Mouse (Mus musculus): ENCODE measurements at regions not wholly inside any gene's neighbourhood (a gene's known extent, or its start where the extent isn't known, plus 50 kb on each side); places are given as distances from the start of the nearest gene placed in this dataset.

DNA sequence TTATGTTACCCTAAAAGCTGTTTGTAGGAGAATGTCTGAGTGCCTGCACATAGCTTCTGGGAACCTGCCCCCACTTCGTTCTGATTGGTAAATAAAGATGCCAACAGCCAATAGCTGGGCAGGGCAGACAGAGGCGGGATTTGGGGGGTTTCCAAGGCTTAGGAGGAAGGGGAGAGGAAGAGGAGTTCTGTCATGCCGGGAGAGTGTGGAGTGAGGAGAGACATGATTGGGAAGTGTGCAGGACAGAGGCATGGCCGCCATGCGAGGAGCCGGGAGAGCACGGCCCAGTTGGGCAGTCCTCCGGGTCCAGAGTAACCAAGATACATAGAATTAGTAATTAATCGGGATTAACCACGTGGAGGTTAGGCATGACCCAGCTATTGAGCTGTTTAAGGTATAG, 202.7 kb upstream of the Irx3 start:
- peak; percentile 78 for DNase-seq (ENCODE audit: low read depth, low spot score)

DNA sequence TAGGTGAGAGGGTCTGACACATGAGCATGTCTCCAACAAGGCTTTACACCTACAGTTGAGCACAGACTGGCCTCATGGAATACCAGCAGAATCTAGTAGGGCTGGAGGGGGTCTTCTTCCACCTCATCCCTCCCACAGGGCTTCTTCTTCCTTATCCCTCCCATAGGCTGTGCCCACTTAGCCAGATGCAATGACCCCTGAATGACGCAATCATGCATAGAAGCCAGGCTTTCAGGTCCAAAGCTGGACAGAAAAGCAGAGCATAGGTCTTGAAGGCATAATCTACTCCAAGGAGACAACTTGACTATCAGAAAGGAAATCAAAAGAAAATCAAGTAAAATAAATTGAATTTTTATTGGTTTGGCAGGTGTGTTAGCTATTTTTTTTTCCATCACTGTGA, 198.5 kb upstream of the Irx3 start:
- no peak for DNase-seq (ENCODE audit: low read depth, low spot score)

DNA sequence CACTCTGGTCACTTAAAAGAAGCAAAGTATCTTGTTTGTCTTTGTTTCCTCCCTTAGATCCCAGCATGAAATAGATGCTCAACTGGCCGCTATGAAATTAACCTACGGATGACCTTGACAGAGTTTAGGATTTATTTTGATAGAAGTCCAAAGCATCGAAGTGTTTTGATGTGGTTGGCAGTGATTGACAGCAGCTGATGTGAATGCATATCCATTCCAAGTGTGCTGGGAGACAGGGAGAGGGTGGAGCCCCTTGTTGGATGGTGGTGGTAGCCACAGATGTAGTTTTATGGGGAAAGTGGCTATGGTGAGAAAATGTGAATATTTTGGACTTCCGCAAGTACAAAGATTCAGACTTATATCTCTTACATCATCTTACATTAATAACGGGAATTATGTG, 197.8 kb upstream of the Irx3 start:
- no peak for DNase-seq (ENCODE audit: low read depth, low spot score)

DNA sequence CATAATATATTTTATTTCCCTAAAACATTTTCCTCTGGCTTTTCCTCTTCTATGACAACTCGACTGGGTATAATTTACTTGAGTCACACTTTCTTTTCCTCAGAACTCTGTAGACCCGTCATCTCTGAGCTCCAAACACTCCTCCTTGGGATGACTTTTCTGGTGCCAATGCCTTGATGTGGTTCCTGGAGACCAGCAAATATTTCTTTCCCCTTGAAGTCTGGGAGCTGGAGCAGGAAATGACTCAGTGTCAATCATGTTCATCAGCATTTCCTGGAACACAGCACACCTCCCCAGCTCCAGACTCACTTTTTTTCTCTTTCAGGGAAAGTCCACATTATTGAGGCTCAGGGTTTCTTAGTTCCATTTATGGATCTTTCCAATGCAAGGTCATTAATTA, 197.3 kb upstream of the Irx3 start:
- DNase-seq (ENCODE audit: low read depth, low spot score): no peak

DNA sequence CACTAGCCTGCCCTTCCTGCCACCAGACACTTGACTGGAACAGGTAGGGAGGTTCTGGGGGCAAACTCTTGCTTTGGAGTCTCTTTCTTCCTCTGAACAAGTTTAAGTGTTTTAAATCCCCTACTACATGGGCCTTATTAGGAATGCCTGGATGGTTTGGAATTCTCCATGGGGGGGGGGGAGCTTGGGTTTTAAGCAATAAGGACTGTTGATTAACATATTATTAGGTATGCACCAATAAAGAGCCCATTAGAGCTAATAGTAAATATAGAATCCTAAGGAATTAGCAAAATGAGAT, 196.0 kb upstream of the Irx3 start:
- no peak for DNase-seq (ENCODE audit: low read depth, low spot score)

DNA sequence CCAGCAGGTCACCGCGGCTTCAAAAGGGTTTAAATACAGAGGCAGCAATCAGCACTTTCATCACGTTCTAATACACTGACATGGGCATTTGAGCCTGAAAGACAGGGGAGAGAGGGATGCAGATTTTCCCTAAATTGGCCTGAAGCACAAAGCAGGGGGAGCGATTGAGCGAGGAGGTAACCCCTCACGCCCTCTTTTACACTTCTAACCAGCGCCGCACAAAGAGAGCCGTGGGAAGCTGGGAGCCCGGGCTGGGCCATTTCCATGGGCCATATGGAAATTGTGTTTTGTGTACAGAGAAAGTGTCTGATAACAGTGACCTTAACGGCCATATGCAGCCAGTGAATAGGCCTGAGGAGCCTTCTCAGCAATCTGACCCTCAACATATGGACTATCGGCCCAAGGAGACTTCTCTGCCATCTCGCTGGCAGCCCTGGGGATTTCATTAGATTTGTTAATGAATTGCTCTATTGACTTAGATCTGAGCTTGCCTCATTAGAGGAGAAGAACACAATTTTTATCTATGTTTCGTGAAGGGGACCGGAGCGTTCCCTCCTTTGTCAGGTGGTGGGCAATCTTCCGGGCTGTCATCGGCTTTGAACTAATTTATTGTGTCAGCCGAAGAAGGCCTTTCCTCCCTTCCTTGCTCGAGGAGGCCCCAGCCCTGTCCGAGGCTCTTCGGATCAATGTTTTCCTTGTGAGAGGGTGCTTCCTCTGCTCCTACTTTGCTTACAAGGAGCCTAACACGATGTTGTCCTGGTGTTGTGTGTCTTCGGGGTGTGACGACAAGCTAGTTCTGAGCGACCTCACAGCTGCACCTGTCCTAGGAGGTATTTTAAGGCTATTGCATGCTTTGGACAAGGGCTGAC, 195.4 kb upstream of the Irx3 start:
- no peak for DNase-seq (ENCODE audit: low read depth, low spot score)

DNA sequence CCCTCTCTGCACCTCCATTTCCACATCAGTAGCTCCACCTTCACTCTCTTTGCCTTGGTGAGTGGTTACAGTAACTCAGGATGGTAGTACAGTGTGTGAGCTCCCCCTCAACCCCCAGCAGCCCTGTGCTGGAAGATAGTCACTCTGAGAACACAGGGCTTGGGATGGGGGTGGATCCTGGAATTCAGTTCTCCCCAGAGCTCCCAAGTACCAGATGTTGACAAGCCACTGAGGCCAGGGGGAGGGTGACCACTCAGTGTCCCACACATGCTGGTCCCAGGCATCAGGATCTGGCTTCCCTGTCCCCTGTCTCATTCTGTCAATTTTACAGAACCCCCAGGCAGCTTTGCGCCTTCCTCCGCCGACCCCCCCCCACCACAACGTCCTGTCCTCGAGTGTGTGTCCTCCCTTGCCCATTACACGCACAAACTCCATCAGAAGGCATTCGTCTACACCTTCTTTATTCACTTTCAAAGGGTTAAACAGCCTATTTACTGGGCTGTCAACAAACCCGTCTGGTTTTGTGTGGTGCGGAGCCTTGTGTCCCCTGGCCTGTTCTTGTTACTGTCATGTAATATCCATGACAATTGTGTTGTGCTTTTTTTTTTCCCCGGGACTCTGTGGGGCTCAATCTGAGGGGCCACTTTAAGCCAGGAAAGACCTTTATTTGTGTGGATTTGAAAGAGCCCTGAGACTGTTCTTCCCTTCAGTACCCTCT, 194.6 kb upstream of the Irx3 start:
- no peak for DNase-seq (ENCODE audit: low read depth, low spot score)

DNA sequence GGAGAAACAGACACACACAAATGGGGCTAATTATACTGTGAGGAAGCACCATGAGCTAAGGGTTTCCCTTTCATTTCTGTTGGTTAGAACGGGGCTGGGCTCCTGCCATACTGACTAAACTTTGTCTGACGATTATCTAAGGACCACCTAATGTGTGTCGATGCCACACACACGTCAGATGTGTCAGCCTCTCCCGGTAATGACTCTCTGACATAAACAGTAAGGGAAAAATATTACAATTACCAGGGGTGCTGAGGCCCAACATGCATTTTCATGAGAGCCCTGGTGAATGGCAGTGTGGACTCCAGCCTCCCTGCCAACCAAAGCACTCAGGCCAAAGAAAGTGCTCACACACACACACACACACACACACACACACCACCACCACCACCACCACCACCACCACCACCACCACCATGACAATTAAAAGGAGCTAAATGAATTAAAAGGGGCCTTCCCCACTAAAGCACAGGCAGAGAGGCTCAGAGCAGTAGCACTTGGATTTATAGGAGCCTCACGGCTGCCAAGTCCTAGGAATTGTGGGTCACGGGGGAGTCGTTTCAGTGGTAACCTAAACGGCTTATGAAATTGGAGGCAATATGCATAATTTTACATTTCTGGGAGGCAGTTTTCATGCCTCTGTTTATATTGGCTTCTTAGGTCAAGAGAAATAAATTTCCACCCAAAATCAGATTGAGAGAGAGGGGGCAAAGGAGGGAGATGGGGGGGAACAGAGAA, 193.7 kb upstream of the Irx3 start:
- DNase-seq (ENCODE audit: low read depth, low spot score): no peak

DNA sequence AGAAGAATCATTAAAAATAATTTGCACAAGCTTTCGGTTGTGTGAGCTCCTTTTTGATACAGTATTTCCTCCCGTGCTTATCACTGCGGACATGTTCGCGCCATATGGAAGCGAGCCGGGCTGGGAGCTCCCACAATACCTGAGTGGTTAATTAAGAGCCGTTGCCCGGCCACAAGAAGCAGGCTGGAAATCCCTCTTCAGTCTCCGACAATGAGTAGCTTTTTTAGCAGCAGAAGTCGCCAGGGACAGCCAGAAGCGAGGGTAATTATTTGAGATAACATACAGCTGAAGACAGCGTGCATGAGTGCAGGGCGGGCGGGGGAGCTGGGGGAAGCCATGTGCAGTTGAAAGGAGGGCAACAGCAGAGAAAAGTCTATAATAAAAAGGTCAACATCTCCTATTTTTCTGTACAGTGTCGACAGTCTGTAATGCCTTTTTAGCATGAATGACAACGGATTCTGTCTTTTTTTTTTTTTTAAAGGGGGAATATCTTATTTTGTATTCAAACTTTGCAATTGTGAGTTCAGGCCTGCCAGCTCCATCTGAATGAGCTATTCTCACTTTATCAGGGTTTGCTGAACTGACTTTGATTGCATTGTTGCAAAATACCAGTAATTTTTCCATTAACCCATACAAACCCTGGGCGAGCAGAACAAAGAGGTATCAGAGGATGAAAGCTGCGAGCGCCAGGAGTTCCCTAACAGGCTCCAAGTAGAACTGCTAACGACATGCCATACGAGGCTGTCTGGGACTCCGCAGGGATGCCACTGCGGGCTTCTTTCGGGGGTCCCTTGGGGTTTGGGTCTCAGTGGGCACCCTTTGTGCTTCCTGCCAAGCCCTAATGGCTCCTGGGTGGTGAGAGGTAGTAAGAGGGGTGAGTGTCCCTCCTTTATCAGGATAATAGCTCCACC, 189.9 kb upstream of the Irx3 start:
- DNase-seq (ENCODE audit: low read depth, low spot score): no peak

DNA sequence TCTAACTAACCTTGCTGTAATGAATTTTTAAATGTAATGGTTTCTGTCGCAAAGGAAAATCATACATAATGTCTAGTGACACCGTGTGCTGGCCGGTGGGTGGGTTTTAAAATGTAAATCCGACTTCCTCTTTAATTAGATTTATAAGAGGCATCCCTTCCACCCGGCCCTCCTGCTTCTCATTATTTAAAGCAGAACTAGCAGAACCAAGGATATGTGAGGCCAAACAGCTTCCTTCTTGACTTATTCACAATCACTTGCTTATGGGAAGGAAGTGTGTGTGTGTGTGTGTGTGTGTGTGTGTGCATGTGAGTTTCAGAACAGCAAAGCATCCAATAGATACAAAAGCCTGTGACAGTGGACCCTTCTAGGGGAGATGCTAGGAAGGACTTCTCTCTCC, 189.1 kb upstream of the Irx3 start:
- DNase-seq (ENCODE audit: low read depth, low spot score): no peak

DNA sequence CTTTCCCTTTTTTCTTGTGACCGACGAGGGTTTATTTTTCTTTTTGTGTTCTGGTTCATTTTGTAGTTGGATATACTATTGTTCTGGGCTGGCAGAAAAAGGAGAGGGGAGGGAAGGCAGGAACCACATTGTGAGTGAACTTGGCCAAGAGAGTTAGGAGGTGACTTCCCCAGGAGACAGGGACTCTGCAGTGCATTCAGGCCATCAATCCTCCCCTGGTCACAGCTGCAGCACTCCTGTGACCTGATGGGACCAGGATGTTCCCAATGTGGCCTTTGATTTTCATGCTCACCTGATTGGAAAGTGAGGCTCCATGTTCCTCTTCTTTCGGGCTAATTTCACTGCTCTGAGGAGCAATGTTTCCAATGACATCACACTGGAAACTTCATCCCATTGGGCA, 188.2 kb upstream of the Irx3 start:
- DNase-seq (ENCODE audit: low read depth, low spot score): no peak

DNA sequence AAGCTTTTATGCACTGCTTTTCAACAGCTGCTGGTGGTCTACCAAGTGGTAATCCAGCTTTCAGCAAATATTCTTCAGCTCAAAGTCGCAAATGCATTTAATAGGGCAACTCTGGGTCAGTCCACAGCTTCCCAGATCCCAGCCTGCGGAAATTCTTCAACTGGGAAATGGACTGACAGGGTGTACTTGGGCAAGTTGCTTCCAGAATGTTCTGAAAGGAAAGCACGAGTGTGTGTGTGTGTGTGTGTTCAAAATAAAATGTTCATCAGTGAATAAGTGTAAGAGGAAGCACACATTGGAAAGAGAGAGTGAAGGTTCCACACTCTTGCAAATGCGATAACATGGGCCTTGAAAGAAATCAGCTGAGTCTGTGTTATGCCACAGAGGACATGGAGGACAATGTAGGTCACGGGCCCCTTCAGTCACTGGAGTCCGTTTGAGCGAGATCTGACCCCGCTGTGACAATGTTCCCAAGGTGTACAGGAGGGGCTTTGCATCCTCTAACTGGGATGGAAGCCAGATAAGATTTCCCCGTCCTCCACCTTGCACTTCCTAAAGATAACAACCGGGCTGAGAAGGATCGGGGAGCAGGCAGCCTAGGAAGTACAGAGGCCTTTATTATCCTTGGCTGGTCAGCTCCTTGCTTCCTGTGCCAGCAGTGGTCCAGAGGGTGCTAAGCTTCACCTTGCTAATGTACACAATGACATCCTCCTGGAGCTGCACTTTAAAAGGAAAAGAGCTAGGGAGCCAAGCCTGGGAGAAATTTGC, 187.2 kb upstream of the Irx3 start:
- no peak for DNase-seq (ENCODE audit: low read depth, low spot score)

DNA sequence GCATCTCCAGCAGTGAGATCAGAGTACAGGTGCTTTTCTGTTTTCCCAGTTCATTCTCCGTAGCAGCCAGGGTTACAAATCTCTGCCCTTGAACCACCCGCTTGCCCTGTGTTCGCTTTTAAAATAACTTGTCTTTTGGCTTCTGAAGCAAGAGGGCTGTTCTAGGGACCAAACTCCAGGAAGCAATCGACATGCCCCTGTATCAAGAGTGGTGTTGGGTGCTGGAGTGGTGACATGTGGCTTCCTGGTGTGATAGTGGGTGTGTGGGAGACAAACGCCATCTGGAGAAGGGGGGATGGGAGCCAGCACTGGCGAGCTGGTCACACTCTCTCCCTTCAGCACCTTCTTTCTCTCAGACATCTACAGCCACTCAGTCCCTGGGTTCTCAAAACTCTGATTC, 186.0 kb upstream of the Irx3 start:
- no peak for DNase-seq (ENCODE audit: low read depth, low spot score)

DNA sequence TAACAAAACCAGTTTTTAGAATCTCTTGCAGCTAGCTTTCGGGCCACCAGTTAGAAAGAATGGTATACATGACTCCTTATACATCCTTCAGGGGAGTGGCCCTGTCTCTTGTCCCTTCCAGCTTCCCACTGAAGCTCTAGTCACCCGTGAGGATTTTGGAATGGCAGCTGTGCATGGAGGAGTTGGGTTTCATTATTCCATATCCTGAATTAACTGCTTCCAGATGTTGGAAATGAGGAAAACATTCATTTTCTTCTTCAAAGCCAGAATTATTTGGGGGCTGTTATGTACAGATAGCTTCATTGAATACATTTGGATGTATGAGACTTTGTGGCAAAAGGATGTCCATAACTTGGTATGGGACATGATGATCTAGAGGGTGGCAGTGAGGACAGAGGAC, 181.3 kb upstream of the Irx3 start:
- DNase-seq (ENCODE audit: low read depth, low spot score): no peak

DNA sequence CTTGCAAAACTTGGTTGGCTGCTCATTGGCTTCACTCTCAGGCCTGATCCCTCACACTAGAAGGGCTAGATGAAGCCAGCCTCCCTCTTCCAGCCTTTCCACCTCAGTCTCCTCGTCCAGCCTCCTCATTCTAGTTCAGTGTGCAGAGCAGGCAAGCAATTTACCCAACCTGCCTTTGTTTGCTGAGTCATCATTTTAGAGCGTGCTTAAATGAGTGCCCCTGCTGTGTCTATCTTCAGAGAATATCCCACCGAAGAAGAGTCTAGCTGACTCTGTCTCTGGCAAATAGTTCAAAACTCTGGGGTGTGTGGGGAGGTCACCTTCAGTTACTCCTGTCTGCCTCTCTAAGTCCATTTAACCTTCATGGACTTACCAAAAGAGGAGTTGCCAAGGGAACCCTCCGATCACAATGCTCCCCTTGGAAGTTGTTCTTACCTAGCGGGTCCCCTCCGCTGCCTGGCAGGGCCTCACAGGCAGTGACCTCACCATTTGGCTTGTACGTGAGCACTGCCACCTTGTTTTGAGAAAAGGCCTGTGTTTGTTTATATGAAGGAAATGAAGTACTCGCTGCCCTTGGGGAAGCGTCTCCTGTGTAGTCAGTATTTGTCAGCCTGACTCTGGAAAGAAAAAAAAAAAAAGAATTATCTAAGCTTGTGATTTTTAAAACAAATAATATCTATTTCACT, 175.2 kb upstream of the Irx3 start:
- DNase-seq (ENCODE audit: low read depth, low spot score): peak; percentile 25

DNA sequence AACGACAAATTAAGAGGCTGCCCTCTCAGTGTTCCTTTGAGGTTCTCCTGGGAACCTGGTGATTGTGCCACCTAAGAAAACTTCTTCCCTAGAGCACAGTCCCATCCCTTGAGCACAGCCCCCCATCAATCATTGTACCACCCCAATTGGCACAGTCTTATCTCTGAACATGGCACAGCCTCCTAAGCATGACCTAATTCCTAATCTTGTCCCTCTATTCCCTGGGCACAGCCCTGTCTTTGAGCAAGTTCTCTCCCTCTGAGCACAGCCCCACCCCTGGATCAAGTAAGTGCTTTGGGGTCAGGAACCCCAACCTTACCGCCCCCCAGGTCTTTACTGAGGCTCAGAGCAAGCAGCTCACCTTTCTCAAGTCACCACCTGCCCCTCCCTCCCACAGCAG, 173.6 kb upstream of the Irx3 start:
- no peak for DNase-seq (ENCODE audit: low read depth, low spot score)

DNA sequence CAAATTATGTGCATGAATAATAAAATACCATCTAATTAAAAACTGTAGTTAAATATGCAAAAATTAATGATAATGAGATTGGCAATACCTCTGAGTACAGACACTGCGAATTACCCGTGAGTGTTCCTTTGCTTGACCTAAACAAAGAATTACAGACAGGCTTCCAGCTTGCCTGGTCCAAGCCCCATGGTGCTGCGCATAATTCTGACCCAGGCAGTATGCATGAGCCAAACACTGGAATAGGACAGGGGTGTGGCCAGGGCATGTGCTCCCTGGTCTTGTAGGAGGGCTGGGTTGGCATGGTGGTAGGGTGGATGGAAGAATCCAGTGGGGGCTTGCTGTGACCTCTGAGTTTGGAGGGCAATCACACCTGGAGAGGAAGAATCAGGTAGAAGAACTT, 172.8 kb upstream of the Irx3 start:
- DNase-seq (ENCODE audit: low read depth, low spot score): no peak

DNA sequence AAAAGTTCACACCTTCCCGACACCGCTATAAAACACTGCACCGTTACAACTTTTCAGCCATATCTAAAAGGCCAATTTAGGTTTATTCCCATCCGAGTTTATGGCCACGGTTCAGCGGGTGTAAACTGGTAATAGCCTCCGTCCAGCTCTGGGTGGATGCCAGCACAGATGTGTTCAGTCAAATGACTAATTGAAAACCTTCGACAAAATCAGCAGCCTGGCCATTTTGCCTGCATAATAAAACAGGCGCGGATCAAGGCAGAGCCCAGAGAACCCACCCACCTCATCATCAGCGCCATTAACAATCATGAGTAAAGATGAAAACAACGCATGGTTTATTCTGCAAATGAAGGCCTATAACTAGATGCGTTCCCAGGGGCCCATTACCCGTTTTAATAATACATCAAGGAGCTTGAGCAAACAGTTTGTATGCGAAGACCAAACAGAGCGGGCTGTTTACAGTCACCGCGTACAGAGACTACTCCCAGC, 172.1 kb upstream of the Irx3 start:
- no peak for DNase-seq (ENCODE audit: low read depth, low spot score)

DNA sequence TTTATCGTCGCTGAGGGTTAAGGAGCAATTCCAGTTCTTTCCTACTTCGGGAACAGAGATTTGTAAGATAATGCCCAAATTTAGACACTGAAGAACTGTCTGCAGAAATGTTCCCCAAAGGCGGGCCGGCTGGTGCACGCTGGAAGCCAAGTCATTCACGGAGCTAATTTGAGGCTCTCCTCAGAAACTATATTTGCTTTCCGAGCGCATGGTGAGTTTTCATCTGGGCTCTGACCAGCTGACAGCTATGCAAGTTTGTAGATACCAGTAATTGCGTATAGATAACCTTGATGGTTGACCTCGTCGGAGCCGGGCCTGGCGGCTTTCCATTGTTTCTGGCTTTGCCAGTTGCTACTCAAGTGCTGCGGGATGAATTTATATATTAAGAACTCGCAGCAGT, 165.5 kb upstream of the Irx3 start:
- no peak for DNase-seq (ENCODE audit: low read depth, low spot score)

DNA sequence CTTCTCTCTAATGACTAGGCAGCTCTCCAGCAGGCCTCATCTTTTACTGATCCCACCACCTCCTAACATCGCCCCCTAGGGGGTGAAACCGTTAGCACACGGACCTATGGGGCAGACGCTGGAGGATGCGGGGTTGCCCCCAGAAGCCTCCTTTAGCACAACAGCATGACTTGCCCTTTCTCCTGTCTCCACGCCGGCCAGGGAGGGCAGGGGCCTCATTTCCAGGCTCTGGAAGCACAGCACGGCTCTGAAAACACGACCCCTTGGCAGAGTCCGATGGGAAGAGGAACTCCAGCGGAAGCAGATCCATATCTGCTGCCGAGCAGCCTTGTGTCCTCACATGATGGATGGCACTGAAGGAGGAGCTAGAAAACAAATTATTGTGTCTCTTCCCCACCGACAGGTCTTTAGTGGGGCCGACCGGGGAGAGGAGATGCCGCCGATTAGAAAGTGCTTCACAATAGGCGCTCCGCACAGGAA, 165.1 kb upstream of the Irx3 start:
- DNase-seq (ENCODE audit: low read depth, low spot score): peak; percentile 57
